Mouse (Mus musculus) forebrain, embryonic 16.5 days (tissue): ENCODE measurements at regions not wholly inside any gene's neighbourhood (a gene's known extent, or its start where the extent isn't known, plus 50 kb on each side); places are given as distances from the start of the nearest gene placed in this dataset.

Experiments used
- ATAC-seq: fragments of 200-750 bp; cut with Nextera tagmentation; 2 replicates; pipeline ENCODE4 v1.8.0; 2017; ENCODE audit warnings: mild to moderate bottlenecking, moderate library complexity
- H3K27ac ChIP-seq: fragments of 300-500 bp; sonication (generic); 2 replicates; pipeline ENCODE4 v1.5.1; 2014; ENCODE audit warnings: low read length, control low read depth
- H3K27me3 ChIP-seq: fragments of 300-500 bp; sonication (generic); replicated peaks from 2 replicates; pipeline ENCODE4 v1.6.1; 2014; ENCODE audit warnings: low read length; ENCODE audit not compliant: control insufficient read depth, insufficient read depth
- H3K36me3 ChIP-seq: fragments of 300-500 bp; sonication (generic); 2 replicates; pipeline ENCODE4 v1.6.1; 2014; ENCODE audit not compliant: control insufficient read depth, insufficient read depth
- H3K4me1 ChIP-seq: fragments of 300-500 bp; sonication (generic); replicated peaks from 2 replicates; pipeline ENCODE4 v1.6.1; 2014; ENCODE audit warnings: low read length; ENCODE audit not compliant: control insufficient read depth, insufficient read depth
- H3K4me2 ChIP-seq: fragments of 300-500 bp; sonication (generic); 2 replicates; pipeline ENCODE4 v1.6.1; 2014; ENCODE audit warnings: mild to moderate bottlenecking, low read length, control low read depth
- H3K4me3 ChIP-seq: fragments of 300-500 bp; sonication (generic); replicated peaks from 2 replicates; pipeline ENCODE4 v1.5.1; 2014; ENCODE audit warnings: mild to moderate bottlenecking, low read length, control low read depth
- H3K9ac ChIP-seq: fragments of 300-500 bp; sonication (generic); replicated peaks from 2 replicates; pipeline ENCODE4 v1.6.1; 2014; ENCODE audit warnings: low read depth, low read length, control low read depth
- H3K9me3 ChIP-seq: fragments of 300-500 bp; sonication (generic); 2 replicates; pipeline ENCODE4 v1.6.1; 2016; ENCODE audit warnings: low read length; ENCODE audit not compliant: control insufficient read depth
- WGBS: fragments of 180-500 bp; shearing (Covaris S2); extraction: QIAGEN DNeasy Blood & Tissue Kit; methylation state at CpG from one replicate; pipeline ENCODE4 v1.1.7; 2014; 5-methylcytosine and 5-hydroxymethylcytosine counted together

DNA sequence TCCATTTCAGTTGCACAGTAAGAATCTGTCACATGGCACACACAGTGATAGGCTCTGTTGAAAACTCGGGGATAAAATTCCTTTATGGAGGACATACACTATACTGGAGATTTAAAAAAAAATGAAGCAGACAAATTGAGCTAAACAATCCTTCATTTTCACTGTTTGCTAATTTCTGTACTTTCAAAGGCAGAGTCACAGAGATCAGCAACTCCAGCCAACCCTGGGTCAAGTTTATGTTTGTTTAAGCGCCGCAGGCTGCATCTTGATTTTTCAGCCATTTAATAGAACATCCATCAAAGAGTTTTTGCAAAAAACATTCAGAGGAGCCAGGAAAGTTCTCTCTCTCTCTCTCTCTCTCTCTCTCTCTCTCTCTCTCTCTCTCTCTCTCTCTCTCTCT, 114.8 kb downstream of the Anxa2 start:
- WGBS: 85% methylated on average over 3 of the region's 3 CpGs
- Histone ChIP-seq H3K4me2 (no peak overlapping the region), H3K27me3 (no peaks in the 10 kb centered on the region), H3K36me3 (no peaks in the 10 kb centered on the region), H3K27ac (no peak overlapping the region), H3K4me3 (no peak overlapping the region), H3K4me1 (no peaks in the 10 kb centered on the region), H3K9me3 (no peaks in the 10 kb centered on the region), H3K9ac (no peak overlapping the region)
- ATAC-seq: no peak

DNA sequence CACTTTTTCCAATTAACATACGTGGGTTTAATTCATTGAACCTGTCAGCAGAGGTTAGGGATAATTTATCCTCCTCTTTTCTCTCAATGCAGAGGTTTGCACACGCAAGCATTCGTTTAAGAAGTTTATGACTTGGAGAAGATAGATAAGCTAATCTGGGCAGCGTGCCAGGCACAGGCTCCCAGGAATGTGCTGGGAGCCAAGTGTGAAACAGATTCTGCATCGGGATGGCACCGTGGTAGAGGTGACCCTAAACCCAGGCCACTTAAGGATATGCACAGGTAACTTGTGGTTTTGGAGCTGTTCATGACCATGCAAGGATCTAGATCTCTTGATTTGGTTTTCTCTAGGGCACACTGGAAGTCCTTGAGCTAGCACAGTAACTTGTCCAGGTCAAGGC, 113.6 kb downstream of the Anxa2 start:
- H3K9ac ChIP-seq: no peak overlapping the region
- no peaks in the 10 kb centered on the region for H3K9me3 ChIP-seq
- H3K4me1 ChIP-seq: no peaks in the 10 kb centered on the region
- WGBS: 68% methylated on average over 6 of the region's 6 CpGs
- no peak overlapping the region for H3K4me2 ChIP-seq
- H3K27ac ChIP-seq: no peak overlapping the region
- H3K4me3 ChIP-seq: no peak overlapping the region
- no peak for ATAC-seq
- H3K36me3 ChIP-seq: no peaks in the 10 kb centered on the region
- H3K27me3 ChIP-seq: no peaks in the 10 kb centered on the region

DNA sequence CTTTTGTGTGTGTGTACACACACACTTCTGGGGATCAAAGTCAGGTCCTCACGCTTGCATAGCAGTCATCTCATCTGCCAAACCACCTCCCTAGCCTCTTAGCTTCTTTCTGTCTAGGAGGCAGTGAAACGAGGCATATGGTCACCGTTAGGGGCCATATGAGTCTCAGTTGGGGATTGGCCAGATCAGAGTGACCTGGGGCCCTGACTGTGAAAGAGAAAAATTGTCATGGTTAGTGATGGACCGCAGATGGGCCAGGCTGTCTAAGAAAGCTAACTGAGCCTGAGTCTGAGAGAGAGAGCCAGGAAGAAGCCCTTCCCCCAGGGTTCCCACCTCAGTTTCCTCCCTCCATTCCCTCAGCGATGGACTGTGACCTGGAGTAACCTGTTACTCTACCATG, 89.8 kb downstream of the Anxa2 start:
- no peak overlapping the region for H3K27ac ChIP-seq
- no peaks in the 10 kb centered on the region for H3K27me3 ChIP-seq
- WGBS: 84% methylated on average over 5 of the region's 5 CpGs
- no peaks in the 10 kb centered on the region for H3K36me3 ChIP-seq
- no peak overlapping the region for H3K9ac ChIP-seq
- ATAC-seq: no peak
- H3K4me1 ChIP-seq: no peaks in the 10 kb centered on the region
- no peaks in the 10 kb centered on the region for H3K9me3 ChIP-seq
- H3K4me2 ChIP-seq: no peak overlapping the region
- H3K4me3 ChIP-seq: no peak overlapping the region
